Mouse (Mus musculus) thymus, adult 2 months (tissue): Measurements from ENCODE around the gene Zfp941.

Experiments
- CTCF ChIP-seq: fragments of 200-500 bp; IDR thresholded peaks from 2 replicates; pipeline ENCODE4 v1.5.1; 2012; ENCODE audit warnings: mild to moderate bottlenecking, control low read depth, low read length, moderate library complexity, borderline replicate concordance; ENCODE audit not compliant: control insufficient read depth, poor library complexity, insufficient read depth; ENCODE audit errors: extremely low read depth
- POLR2A ChIP-seq: fragments of 200-500 bp; IDR thresholded peaks from 2 replicates; pipeline ENCODE4 v1.6.1; 2012; ENCODE audit warnings: mild to moderate bottlenecking, low read length, control low read depth, moderate library complexity; ENCODE audit not compliant: control insufficient read depth, poor library complexity, insufficient read depth; ENCODE audit errors: extremely low read depth

- no peak for TF ChIP-seq POLR2A
- no peak for TF ChIP-seq CTCF
Observed at GRCm38 (mm10) chr7:140843806-140844205, 21.8 kb upstream of the Zfp941 start.
